Mouse (Mus musculus): ENCODE results near the gene Bcl9l. TPM values are rescaled to one million over a fixed set of nuclear protein-coding genes. Genes with fewer than 3 reads are reported as not detected.

The Bcl9l gene
- polyA plus RNA-seq, 1 experiment from 2014 or later, result 11.6 TPM

DNA sequence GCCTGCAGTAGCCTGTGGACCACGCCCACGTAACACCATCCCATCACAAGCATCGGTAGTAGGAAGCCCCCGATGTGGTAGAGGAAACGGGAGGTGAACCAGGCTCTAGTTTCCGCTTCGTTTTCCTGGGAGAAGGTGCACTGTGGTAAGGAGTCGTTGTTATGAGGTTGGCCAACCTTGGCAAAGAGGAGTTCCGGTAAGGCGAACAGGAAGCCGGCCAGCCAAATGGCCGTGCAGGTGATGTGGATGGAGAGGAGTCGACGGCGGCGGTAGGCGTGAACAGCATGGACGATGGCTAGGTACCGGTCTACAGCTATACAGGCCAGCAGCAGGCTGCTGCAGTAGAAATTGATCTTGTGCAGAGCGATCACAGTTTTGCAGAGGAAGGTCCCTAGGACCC is 31.0 kb downstream of the Bcl9l start:
- H3K36me3 ChIP-seq (replicated peaks; ENCODE audit: control insufficient read depth, insufficient read depth), result peaks cover 10% of the 10 kb centered on the region
- H3K27me3 ChIP-seq (ENCODE audit: control insufficient read depth, insufficient read depth, low read length), result no peaks in the 10 kb centered on the region
- no peak overlapping the region for H3K9ac ChIP-seq
- no peak overlapping the region for H3K4me2 ChIP-seq (replicated peaks)
- DNase-seq (ENCODE audit: low spot score) (no peak), ATAC-seq (ENCODE audit: low FRiP score) (no peak)
- H3K4me3 ChIP-seq (replicated peaks; ENCODE audit: low read length), result no peak overlapping the region
- peaks cover 26% of the 10 kb centered on the region for H3K4me1 ChIP-seq (replicated peaks; ENCODE audit: control insufficient read depth, insufficient read depth, low read length)
- H3K27ac ChIP-seq, result no peak overlapping the region
- 85% methylated on average over 20 of the region's 20 CpGs for WGBS
- H3K9me3 ChIP-seq (ENCODE audit: control insufficient read depth, low read length), result no peaks in the 10 kb centered on the region

- Histone ChIP-seq H3K27ac (no peak overlapping the region), H3K36me3 (replicated peaks; ENCODE audit: control insufficient read depth, insufficient read depth) (peaks cover 5% of the 10 kb centered on the region), H3K4me2 (replicated peaks) (no peak overlapping the region), H3K9ac (no peak overlapping the region), H3K4me1 (replicated peaks; ENCODE audit: control insufficient read depth, insufficient read depth, low read length) (peaks cover 23% of the 10 kb centered on the region), H3K9me3 (ENCODE audit: control insufficient read depth, low read length) (no peaks in the 10 kb centered on the region), H3K4me3 (replicated peaks; ENCODE audit: low read length) (no peak overlapping the region), H3K27me3 (ENCODE audit: control insufficient read depth, insufficient read depth, low read length) (no peaks in the 10 kb centered on the region)
- DNase-seq (ENCODE audit: low spot score), result no peak
- 93% methylated on average over 5 of the region's 5 CpGs for WGBS
- no peak for ATAC-seq (ENCODE audit: low FRiP score)
These were observed 31.5 kb downstream of the Bcl9l start for GRCm38 (mm10) chr9:44514147-44514546.

GRCm38 (mm10) chr9:44515131-44515751 is 32.6 kb downstream of the Bcl9l start:
- Histone ChIP-seq H3K27ac (no peak overlapping the region), H3K27me3 (ENCODE audit: control insufficient read depth, insufficient read depth, low read length) (no peaks in the 10 kb centered on the region), H3K4me1 (replicated peaks; ENCODE audit: control insufficient read depth, insufficient read depth, low read length) (peaks cover 13% of the 10 kb centered on the region), H3K4me3 (replicated peaks; ENCODE audit: low read length) (no peak overlapping the region), H3K9me3 (ENCODE audit: control insufficient read depth, low read length) (no peaks in the 10 kb centered on the region), H3K9ac (no peak overlapping the region), H3K4me2 (replicated peaks) (no peak overlapping the region), H3K36me3 (replicated peaks; ENCODE audit: control insufficient read depth, insufficient read depth) (no peaks in the 10 kb centered on the region)
- DNase-seq (ENCODE audit: low spot score), result no peak
- no peak for ATAC-seq (ENCODE audit: low FRiP score)
- WGBS, result 71% methylated on average over 12 of the region's 12 CpGs

DNA sequence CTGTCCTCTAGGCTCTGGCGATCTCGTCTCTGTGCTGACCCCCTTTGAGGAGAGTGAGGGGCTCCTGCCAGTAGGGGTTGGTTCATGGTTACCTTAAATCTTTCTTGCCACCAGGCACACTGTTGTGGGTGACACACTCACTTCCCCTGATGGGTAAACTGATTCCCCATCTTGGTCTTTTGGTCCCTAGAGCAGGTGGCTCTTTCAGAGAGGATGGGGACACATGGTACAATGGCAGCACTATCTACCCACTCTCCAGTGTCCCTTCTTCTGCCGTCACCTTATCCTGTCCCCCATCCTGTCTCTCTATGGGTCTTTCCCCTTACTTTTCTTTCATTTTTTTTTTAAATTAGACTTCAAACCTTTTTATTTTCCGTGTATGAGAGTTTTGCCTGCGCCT is 33.3 kb downstream of the Bcl9l start:
- Histone ChIP-seq H3K27me3 (ENCODE audit: control insufficient read depth, insufficient read depth, low read length) (no peaks in the 10 kb centered on the region), H3K9ac (no peak overlapping the region), H3K4me2 (replicated peaks) (no peak overlapping the region), H3K36me3 (replicated peaks; ENCODE audit: control insufficient read depth, insufficient read depth) (no peaks in the 10 kb centered on the region), H3K4me3 (replicated peaks; ENCODE audit: low read length) (no peak overlapping the region), H3K9me3 (ENCODE audit: control insufficient read depth, low read length) (no peaks in the 10 kb centered on the region), H3K27ac (no peak overlapping the region), H3K4me1 (replicated peaks; ENCODE audit: control insufficient read depth, insufficient read depth, low read length) (peaks cover 11% of the 10 kb centered on the region; the same call in 1 of the 2 replicates)
- ATAC-seq (ENCODE audit: low FRiP score) (no peak), DNase-seq (ENCODE audit: low spot score) (no peak)
- 88% methylated on average over 5 of the region's 5 CpGs for WGBS

GRCm38 (mm10) chr9:44517368-44517767 is 34.7 kb downstream of the Bcl9l start:
- Histone ChIP-seq H3K4me2 (replicated peaks) (no peak overlapping the region), H3K36me3 (replicated peaks; ENCODE audit: control insufficient read depth, insufficient read depth) (no peaks in the 10 kb centered on the region), H3K4me3 (replicated peaks; ENCODE audit: low read length) (no peak overlapping the region), H3K9me3 (ENCODE audit: control insufficient read depth, low read length) (no peaks in the 10 kb centered on the region), H3K27me3 (ENCODE audit: control insufficient read depth, insufficient read depth, low read length) (no peaks in the 10 kb centered on the region), H3K9ac (no peak overlapping the region), H3K4me1 (replicated peaks; ENCODE audit: control insufficient read depth, insufficient read depth, low read length) (0 out of 2 replicates have a peak, but pooled peaks cover 1% of the 10 kb centered on the region), H3K27ac (no peak overlapping the region)
- 75% methylated on average over 4 of the region's 4 CpGs for WGBS
- no peak for ATAC-seq (ENCODE audit: low FRiP score)
- no peak for DNase-seq (ENCODE audit: low spot score)

- no peaks in the 10 kb centered on the region for H3K9me3 ChIP-seq (ENCODE audit: control insufficient read depth, low read length)
- H3K4me3 ChIP-seq (replicated peaks; ENCODE audit: low read length), result no peak overlapping the region
- no peak overlapping the region for H3K4me2 ChIP-seq (replicated peaks)
- H3K27ac ChIP-seq, result no peak overlapping the region
- ATAC-seq (ENCODE audit: low FRiP score), result no peak
- WGBS, result 68% methylated on average over 7 of the region's 7 CpGs
- no peaks in the 10 kb centered on the region for H3K27me3 ChIP-seq (ENCODE audit: control insufficient read depth, insufficient read depth, low read length)
- DNase-seq (ENCODE audit: low spot score), result no peak
- no peak overlapping the region for H3K9ac ChIP-seq
- no peaks in the 10 kb centered on the region for H3K4me1 ChIP-seq (replicated peaks; ENCODE audit: control insufficient read depth, insufficient read depth, low read length)
- no peaks in the 10 kb centered on the region for H3K36me3 ChIP-seq (replicated peaks; ENCODE audit: control insufficient read depth, insufficient read depth)
These were observed 35.4 kb downstream of the Bcl9l start for GRCm38 (mm10) chr9:44518068-44518467.

- Histone ChIP-seq H3K4me2 (replicated peaks) (no peak overlapping the region), H3K36me3 (replicated peaks; ENCODE audit: control insufficient read depth, insufficient read depth) (no peaks in the 10 kb centered on the region), H3K4me1 (replicated peaks; ENCODE audit: control insufficient read depth, insufficient read depth, low read length) (no peaks in the 10 kb centered on the region), H3K9ac (no peak overlapping the region), H3K4me3 (replicated peaks; ENCODE audit: low read length) (no peak overlapping the region), H3K9me3 (ENCODE audit: control insufficient read depth, low read length) (no peaks in the 10 kb centered on the region), H3K27me3 (ENCODE audit: control insufficient read depth, insufficient read depth, low read length) (no peaks in the 10 kb centered on the region), H3K27ac (no peak overlapping the region)
- no peak for DNase-seq (ENCODE audit: low spot score)
- no peak for ATAC-seq (ENCODE audit: low FRiP score)
- 82% methylated on average over 10 of the region's 10 CpGs for WGBS
These were observed 39.3 kb downstream of the Bcl9l start for GRCm38 (mm10) chr9:44521927-44522326.

- H3K9ac ChIP-seq, result no peak overlapping the region
- no peaks in the 10 kb centered on the region for H3K4me1 ChIP-seq (replicated peaks; ENCODE audit: control insufficient read depth, insufficient read depth, low read length)
- H3K4me2 ChIP-seq (replicated peaks), result no peak overlapping the region
- DNase-seq (ENCODE audit: low spot score) (no peak), ATAC-seq (ENCODE audit: low FRiP score) (no peak)
- no peak overlapping the region for H3K4me3 ChIP-seq (replicated peaks; ENCODE audit: low read length)
- 86% methylated on average over 5 of the region's 5 CpGs for WGBS
- no peaks in the 10 kb centered on the region for H3K36me3 ChIP-seq (replicated peaks; ENCODE audit: control insufficient read depth, insufficient read depth)
- no peak overlapping the region for H3K27ac ChIP-seq
- H3K27me3 ChIP-seq (ENCODE audit: control insufficient read depth, insufficient read depth, low read length), result no peaks in the 10 kb centered on the region
- no peaks in the 10 kb centered on the region for H3K9me3 ChIP-seq (ENCODE audit: control insufficient read depth, low read length)
These were observed 41.1 kb downstream of the Bcl9l start for GRCm38 (mm10) chr9:44523686-44524085.

DNA sequence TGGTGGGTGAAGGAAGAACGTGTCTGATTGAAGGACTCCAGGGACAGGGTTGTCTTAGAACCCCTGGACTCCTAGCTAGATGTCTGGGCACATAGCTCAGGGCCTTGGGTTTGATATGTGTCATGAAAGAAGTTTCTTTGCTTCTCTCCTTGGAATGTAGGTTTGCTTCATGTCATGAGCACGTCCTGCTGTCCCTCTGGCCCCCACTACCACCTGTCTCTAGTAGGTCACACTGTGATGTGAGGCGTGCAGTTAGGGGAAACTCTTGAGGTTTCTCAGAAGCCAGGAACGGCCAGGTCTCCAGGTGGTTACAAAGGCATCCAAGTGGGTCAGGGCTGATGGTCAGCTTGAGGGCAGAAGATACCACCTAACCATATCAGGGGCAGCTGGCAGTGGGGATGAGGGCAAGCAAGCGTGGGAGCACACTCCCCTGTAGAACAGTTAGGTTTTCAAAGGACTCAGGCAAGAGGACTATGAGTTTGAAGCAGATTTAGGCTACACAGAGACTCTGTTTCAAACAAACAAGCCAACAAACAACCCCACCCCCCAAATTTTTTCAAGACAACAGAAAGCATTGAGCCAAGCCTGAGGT is 41.7 kb downstream of the Bcl9l start:
- no peak for ATAC-seq (ENCODE audit: low FRiP score)
- Histone ChIP-seq H3K4me3 (replicated peaks; ENCODE audit: low read length) (no peak overlapping the region), H3K9ac (no peak overlapping the region), H3K4me1 (replicated peaks; ENCODE audit: control insufficient read depth, insufficient read depth, low read length) (no peaks in the 10 kb centered on the region), H3K27ac (no peak overlapping the region), H3K36me3 (replicated peaks; ENCODE audit: control insufficient read depth, insufficient read depth) (no peaks in the 10 kb centered on the region), H3K9me3 (ENCODE audit: control insufficient read depth, low read length) (no peaks in the 10 kb centered on the region), H3K4me2 (replicated peaks) (no peak overlapping the region), H3K27me3 (ENCODE audit: control insufficient read depth, insufficient read depth, low read length) (no peaks in the 10 kb centered on the region)
- WGBS, result 80% methylated on average over 5 of the region's 5 CpGs
- no peak for DNase-seq (ENCODE audit: low spot score)

- Histone ChIP-seq H3K9ac (no peak overlapping the region), H3K36me3 (replicated peaks; ENCODE audit: control insufficient read depth, insufficient read depth) (no peaks in the 10 kb centered on the region), H3K4me3 (replicated peaks; ENCODE audit: low read length) (no peak overlapping the region), H3K4me2 (replicated peaks) (no peak overlapping the region), H3K9me3 (ENCODE audit: control insufficient read depth, low read length) (no peaks in the 10 kb centered on the region), H3K27me3 (ENCODE audit: control insufficient read depth, insufficient read depth, low read length) (no peaks in the 10 kb centered on the region), H3K4me1 (replicated peaks; ENCODE audit: control insufficient read depth, insufficient read depth, low read length) (no peaks in the 10 kb centered on the region), H3K27ac (no peak overlapping the region)
- ATAC-seq (ENCODE audit: low FRiP score), result no peak
- WGBS, result 88% methylated on average over 3 of the region's 3 CpGs
- no peak for DNase-seq (ENCODE audit: low spot score)
These were observed 42.4 kb downstream of the Bcl9l start for GRCm38 (mm10) chr9:44525001-44525400.
